Mouse (Mus musculus): ENCODE data around the gene C1qtnf7.
A peak's percentile ranks its signal among the peaks of the same experiment; 100 is the strongest.

The C1qtnf7 gene

DNA sequence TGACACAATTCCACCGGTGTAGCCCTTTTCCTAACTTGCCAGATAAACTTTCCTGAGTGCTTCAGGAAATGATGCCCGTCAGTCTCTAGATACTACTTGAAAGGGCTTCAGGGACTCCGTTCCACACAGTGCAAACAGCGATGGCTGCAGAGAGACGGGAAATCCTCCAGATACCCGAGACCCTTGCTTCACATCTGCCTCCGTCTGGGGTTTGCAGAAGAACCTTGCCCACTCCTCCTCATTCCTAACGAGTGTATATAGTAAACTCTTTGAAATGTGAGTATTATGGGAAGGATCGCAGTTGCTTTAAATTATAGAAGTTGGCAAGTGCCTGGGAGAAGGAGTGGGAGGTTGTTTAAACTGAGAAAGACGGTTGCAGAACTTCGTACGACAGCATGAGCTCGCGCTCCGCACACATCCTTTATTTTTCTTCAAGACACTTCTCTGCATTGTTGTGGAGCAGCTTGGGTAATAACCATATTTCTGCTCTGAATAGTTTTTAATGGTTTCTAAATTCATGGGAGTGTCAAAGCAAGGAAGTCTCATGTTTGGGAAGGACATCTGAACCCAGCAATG lies at the start of gene C1qtnf7:
TSS of gene C1qtnf7 (plus strand) at position 138 of the 576 bp plus-strand sequence.
- no peak for DNase-seq (ENCODE audit: low spot score in 2 of 2)

DNA sequence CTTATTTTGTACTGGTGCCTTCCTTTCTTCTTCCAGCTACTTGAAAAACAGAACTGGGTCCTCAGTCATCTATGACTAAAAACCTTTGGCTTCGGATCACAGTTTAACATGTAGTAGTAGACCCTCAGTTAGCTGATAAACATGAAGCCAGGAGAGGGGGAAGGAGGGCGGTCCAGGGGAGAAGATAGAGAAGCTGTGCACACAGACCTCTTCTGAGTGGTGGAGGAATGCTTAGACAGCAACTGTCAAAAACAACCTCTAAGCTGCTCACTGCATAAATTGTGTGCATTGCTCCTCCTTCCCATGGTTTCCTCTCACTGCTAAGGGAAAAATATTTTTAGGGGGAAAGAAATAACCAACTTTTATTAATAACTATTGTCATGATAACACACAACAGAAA lies 48.6 kb upstream of the C1qtnf7 start:
- no peak for DNase-seq (ENCODE audit: low spot score in 2 of 2)

DNA sequence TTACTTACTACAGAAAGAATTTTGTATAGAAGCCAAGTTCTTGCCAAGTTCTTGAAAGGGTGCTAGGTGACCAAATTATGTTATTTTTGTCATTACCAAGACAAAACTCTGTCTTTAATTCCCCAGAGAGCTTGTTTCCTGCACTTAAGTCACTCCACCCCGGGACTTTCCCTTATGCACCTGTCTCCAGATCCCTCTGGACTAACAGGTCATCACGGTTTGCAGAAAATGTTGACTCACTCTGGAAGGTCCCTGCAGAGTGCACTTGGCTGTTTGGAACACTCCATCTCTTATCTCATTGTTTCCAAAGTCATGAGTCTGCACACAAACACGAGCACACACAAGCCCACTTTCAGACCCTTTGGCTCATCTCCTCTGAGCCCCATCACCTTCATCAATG lies 48.1 kb upstream of the C1qtnf7 start:
- DNase-seq (ENCODE audit: low spot score in 2 of 2) = peak in 1 of 2 experiments; percentile 14

DNA sequence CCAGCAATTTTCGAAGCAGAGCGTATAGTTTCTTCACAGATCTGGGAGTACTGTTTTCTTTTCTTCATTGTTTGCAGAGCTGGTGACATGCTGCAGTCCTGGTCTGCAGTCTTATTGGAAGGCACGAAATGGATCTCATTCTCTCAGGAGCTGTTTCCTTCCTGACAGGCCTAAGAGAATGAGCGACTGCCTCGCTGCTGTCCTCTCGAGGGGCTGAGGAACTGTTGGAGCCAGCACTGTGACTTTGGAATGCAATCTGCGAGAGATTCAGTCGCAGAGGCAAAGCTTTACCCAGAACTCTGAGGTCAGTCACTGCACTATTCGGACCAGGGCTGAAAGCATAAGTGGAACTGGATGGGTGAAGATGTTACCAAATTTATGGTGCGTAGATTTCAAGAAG lies 46.4 kb upstream of the C1qtnf7 start:
- no peak for DNase-seq (ENCODE audit: low spot score in 2 of 2)

DNA sequence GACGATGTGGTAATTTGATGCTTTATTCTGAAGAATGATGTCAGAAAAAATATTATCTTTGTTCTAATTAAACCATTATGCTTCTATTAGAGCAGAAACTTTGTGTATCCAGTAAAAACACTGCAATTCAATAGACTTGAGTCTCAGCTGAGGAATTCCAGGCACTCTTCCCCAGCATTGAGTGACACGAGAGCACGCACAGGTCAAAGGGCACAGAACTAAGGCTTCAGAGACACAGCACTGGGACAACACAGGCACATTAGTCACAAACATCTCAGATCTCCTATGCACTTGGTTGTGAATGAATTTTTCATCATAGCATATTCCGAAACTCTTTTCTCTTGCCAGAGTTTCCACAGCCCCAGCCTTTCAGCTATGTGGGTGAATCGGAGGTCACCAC lies 37.4 kb upstream of the C1qtnf7 start:
- no peak for DNase-seq (ENCODE audit: low spot score in 2 of 2)

DNA sequence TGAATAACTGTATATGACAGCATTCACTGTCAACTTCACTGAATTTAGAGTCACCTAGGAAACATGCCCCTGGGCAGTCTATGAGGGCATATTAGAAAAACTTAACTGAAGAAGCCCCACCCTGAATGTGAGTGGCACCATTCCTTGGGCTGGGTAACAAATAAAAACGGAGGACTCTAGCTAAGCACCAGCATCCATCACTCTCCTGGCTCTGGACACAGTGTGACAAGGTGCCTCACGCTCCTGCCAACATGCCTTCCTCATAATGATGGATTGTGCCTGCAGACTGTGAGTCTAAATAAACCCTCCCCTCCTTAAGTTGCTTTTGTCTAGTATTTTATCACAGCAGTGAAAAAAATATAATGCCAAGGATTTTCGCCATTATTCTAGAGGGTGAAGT lies 35.3 kb upstream of the C1qtnf7 start:
- DNase-seq (ENCODE audit: low spot score in 2 of 2) = no peak

DNA sequence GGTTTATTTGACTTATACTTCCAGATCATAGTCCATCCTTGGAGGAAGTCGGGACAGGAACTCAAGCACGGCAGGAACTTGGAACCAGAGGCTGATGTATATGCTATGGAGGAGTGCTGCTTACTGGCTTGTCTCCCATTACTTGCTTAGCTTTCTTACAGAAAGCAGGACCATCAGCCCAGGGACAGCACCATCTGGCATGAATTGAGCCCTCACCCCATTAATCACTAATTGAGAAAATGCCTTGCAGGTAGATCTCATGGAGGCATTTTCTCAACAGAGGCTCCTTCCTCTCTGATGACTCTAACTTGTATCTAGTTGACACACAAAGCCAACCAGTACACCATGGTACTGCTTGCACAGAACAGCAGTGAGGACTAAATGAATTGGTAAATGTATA lies 34.6 kb upstream of the C1qtnf7 start:
- DNase-seq (ENCODE audit: low spot score in 2 of 2) = no peak

DNA sequence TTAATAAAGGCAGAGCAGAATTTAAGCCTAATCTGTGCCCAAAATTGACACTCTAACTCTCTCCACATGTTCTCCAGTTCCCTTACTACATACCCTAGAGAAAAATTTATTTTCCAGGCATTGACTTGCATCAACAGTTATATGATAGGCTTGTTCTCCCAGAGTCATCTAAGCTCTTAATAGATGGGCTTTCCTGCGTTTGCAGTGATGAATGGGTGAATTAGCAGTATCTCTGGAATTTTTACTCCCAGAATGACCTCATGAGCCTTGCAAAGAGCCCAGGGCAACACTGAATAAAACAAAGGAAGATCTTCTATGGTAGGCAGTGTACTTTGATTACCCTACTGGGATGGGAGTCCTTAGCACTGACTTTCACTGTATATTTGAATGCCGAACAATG lies 33.5 kb upstream of the C1qtnf7 start:
- DNase-seq (ENCODE audit: low spot score in 2 of 2) = no peak

DNA sequence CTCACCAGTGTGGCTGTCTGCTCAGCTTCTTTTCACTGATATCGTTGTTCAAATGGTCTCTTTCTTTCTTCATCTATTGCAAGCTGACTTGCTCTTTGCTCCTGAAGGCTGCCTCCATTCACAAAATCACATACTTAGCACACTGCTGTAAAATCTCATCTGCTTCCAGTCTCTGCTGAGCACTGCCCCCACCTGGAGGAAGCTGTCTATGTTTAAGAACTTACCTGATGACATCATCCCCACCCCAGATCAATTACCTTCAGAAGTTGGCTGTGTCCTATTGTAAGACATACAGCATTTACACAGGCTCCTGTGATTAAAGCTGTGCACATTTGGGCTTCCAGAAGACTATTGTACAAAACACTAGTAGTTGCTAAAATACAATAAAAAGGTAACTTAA lies 13.5 kb upstream of the C1qtnf7 start:
- no peak for DNase-seq (ENCODE audit: low spot score in 2 of 2)

DNA sequence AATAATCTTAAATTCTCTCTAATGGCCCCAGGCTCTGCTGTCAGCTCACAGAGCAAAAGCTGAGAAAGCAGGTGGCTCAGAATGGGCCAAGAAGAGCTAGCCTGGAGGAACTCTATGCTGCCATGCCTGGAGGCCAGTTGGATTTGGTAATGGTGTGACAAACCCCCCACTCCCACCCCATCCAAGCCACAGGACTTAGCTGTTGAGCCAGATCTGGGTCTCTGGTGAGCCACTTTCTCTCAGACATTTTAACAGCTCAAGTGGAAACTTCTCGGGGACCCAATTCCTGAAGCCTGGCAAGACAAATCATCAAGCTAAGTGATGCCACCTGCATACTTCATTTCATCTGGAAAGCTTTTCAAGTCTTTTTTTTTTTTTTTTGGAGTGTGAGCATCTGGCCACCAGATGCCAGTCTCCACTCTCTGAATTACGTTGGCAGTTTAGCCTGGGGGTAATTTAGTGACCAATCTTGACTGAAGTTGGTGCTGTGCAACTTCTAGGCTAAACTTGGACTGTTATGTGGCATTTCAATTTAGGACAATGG lies 11.0 kb upstream of the C1qtnf7 start:
- no peak for DNase-seq (ENCODE audit: low spot score in 2 of 2)

DNA sequence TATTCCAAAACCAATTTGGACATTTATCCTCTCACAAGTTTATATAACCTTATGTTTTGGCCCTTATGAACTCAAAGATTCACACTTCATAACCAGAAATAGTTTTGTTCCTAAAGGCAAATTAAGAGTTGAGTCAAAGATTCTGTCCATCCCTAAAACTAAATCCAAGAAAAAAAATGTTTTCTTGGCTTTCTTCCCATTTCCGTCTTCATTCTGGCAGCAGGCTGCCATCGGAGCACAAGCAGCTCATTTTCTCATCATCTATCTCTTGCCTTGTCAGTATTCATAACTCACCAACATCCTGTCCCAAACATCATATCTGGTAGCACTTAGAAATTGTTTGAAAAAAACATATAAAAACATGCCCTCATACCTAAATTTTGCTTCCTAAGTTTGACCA lies 6.9 kb upstream of the C1qtnf7 start:
- no peak for DNase-seq (ENCODE audit: low spot score in 2 of 2)

DNA sequence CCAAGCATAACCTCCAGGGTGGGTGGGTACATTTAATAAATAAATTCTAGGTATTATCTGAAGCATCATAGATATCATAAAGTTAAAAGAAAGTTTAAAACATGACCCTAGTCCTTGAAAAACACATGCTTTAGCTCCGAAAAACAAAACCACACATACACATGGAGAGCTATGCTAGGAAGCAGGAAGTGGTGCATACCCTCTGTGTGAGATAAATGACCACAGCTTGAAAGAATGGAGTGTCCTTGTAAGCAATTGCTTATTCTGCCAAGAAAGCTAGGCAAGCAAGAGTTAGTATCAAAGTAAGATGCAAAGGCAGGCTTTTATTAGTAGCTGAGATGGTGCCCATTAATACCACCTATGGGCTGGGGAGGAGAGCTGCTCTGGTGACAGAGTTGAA lies 6.4 kb upstream of the C1qtnf7 start:
- no peak for DNase-seq (ENCODE audit: low spot score in 2 of 2)

DNA sequence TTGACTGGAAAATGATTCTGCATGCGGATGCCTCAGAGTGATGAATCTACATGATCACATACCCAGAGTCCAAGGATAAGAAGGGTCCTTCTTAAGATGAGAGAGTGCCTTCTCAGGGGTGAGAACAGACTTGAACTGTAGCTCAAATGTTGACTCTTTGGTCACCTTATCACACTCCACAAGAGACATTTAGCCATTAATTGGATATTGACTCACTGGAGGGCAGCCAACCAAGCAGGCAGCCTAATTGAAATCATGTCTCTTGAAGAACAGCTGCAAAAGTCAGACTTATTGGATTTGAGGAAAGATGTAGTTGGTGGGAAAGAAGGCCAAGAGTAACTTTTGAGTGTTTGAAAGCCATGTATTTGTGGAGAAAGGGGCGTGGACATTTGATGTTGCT lies 4.2 kb upstream of the C1qtnf7 start:
- DNase-seq (ENCODE audit: low spot score in 2 of 2) = no peak

DNA sequence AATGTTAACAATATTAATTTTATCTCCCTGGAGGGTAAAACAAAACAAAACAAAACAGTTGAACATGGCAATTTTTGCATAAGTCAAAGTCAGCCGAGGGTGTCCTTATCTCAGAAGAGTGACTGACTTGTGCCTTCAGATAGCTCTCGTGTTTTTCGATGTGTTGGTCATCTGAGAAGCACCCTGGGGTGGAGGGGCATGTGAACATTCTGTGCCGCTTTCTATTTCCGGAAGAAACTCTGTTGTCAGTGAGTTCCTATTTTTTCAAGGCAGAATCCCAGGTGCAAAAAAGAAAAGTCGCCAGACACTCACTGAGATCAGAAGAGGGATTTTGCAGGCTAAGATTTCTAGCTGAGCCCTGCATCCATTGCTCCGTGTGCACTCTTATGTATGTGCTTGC lies 1.2 kb downstream of the C1qtnf7 start:
- DNase-seq (ENCODE audit: low spot score in 2 of 2) = no peak

DNA sequence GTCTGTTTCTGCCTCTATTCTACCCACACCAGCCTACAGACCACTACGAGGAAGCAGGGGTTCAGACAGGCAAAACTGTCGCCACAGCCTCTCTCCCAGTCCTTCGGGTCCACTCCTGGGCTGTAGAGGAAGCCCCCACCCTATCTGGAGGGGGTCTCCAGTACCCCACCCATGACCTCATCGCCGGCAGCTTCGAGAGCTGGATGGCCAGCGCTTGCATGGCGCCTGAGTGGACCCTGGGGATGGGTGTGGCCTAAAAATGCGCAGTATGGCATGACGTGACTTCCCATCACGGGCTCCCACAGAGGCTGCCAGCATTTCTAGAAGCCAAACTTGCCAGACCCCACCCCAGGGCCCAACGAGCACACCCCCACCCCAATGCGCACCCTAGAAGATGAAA lies 2.0 kb downstream of the C1qtnf7 start:
- peak; percentile 75 to 77 for DNase-seq (ENCODE audit: low spot score in 2 of 2)

DNA sequence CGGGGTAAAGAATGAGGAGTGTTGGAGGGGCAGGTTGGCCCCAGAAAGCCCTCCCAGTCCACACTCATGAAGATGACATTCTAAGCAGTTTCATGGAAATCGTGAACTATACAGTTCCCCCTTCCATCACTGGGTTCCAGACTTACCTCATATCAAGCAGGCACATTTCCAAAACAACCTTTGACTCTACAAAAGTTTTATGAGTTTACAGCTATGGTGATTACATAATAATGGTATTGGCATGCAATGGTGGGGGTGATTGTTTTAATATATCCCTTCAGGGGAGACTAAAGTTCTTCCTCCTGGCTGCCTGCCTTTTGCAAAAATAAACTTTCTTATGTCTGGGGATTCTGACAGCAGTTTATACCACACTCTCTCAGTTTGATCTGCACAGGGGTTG lies 4.6 kb downstream of the C1qtnf7 start:
- DNase-seq (ENCODE audit: low spot score in 2 of 2) = no peak

DNA sequence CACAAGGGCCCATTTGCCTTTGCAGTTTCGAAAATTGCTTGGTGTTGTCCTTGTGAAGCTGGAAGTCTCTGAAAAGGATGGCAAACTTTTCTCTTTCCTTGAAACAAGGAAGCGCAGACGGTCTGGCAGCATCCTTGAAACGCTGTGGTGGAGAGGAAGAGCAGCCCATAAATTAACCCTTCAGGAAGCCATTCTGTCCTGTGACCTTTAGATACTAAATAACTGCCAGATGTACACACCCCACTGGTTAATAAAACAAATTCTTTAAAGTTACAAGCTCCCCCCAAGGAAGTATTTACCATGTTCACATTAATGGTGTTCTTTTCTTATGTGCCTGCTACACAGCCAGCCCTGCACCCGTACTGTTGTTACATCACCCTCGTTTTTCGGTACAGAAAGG lies 6.0 kb downstream of the C1qtnf7 start:
- DNase-seq (ENCODE audit: low spot score in 2 of 2) = no peak

DNA sequence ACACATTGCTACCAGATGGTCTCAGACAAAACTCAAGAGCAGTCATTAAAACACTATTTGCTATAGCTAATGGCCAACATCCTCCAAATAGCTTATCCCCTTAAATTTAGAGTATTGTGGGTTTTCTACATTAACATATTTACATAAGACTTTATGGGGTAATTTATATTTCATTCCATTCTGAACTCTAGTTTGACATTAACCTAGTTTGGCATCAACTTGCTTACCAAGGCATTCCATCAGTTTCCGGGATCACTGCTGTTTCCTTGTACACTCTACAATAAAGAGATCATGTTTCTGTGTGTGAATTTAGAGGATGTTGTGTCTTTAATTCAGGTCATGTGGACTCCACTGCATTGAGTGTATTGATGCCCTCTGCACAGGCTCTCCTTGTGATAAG lies 7.5 kb downstream of the C1qtnf7 start:
- no peak for DNase-seq (ENCODE audit: low spot score in 2 of 2)

DNA sequence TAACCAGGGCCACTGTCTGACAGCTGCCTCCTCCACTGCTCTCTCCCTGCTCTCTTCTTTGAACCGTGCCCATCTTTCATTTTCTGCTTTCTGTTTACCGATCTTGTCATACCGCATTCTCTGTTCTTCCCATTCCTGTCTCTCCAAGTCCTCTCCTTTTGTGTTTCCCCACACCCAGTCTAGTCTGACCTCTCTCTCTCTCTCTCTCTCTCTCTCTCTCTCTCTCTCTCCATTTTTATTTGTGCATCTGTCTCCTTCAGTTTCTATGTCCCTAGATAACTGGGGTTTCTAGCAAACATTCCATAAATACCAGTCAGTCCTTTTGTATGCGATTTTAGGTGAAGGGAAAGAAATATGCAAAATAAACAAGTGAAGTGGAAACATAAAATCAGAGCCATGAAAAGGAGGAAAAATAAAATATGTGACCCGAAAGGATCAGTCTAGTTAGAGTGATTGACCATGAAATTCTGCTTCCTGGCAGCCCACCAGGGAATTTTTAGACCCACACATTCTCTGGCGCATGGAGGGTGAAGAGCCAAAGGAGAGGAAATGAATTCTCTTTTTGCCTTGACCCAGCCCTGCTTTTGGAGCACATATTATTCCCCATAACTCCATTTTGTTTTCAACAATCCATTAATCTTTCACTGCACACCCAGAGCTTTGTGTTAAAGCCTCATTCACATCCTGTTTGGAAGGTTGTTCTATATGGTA lies 11.7 kb downstream of the C1qtnf7 start:
- no peak for DNase-seq (ENCODE audit: low spot score in 2 of 2)

DNA sequence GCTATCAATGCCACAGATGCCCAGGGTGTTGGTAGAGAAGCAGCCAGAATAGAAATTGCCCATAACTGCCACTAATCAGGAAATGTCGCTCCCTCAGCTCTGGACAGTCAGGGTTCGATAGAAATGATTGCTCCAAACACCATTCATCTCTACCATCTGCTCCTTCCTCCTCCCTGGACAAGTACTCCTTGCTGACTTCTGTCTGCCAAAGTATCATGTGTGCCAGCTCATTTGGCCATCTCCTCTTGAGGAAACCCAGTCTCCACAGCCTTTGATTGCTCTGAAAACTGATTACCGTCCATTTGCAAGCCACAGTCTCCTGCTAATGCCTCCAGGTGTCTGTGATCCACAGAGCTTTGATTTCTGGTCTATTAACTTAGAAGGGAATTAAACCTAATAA lies 14.8 kb downstream of the C1qtnf7 start:
- DNase-seq (ENCODE audit: low spot score in 2 of 2) = no peak

DNA sequence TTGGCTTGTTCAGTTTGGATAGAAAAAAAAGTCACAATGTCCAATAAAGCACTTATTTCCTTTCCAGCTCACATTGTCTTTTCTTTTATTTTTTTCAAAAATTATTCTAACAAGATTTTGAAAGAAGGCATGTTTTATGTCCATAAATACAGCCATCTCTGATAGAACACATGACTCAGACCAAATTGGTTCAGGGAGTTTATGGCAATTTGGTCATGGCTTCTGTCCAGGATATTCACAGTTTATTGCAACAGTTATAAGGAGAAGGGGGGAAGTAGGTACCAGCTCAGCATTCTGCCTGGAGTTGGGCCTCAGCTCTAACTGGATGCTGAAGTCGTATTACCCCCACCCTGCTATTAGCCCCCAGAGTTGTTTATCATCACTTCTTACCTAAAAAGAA lies 15.5 kb downstream of the C1qtnf7 start:
- no peak for DNase-seq (ENCODE audit: low spot score in 2 of 2)

DNA sequence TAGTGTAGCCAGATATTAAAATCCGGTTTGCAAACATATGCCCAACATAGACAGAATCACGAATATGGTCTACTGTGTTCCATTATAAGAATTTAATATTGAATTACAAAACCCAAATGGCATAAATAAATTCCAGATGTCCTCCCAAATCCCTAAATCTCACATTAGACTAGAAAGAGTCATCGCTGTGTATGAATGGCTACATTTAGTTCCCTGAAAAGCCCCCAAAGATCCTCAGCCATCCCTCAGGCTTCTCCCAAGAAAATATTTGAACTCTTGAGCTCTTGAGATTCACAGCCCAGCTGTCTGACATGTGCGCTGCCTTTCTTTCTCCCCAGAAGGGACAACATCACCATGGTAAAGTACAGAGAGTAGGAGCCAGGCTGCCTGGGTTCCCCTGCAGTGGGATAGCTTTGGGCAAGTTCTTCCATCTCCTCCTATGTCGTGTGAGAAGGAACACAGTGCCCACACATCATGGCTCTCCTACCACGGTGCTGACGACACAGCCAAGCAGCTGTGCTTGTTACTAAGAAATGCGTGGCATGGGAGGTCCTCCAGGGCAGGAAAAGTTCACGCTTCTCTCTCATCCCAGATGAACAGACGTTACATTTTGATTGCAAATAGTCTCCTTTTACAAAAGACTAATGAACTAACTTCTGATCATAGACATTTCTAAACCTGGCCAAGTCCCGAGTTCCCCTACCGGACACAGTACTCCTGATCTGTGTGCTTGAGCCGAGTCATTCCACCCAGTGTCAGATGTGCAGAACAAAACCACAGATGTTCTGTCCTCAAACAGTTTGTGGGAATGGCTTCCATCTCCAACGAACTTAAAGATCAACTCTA lies 23.2 kb downstream of the C1qtnf7 start:
- DNase-seq (ENCODE audit: low spot score in 2 of 2) = no peak

DNA sequence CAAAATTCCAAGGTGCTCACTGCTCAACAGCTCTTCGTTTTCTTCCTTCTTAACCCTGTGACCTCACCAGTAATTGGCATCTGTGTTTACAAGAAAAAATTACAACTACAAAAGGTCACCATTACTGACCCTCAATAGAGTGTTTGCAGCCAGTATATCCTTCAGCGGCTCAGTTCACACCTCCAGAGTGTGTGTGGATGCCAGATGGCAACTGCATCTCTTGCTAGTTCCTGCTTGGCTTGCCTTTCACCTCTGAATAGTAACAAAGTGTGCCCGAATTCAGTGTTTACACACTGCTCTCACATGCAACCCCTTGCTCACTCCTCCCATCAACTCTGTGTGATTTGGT lies 23.8 kb downstream of the C1qtnf7 start:
- DNase-seq (ENCODE audit: low spot score in 2 of 2) = no peak

Measured in heart, adult 9 months (tissue).